Mouse (Mus musculus): Measurements from ENCODE around the gene Ptbp1. TPM values are rescaled to one million over a fixed set of nuclear protein-coding genes. Genes with fewer than 3 reads are reported as not detected.
"Not testable (repeated sequence)": the region's sequence is repeated elsewhere in the genome, so short reads cannot be mapped to it uniquely, and the experiment has no call there.

Ptbp1 gene
- total RNA-seq, 2 experiments from 2014 or later = 211 to 497 TPM

DNA sequence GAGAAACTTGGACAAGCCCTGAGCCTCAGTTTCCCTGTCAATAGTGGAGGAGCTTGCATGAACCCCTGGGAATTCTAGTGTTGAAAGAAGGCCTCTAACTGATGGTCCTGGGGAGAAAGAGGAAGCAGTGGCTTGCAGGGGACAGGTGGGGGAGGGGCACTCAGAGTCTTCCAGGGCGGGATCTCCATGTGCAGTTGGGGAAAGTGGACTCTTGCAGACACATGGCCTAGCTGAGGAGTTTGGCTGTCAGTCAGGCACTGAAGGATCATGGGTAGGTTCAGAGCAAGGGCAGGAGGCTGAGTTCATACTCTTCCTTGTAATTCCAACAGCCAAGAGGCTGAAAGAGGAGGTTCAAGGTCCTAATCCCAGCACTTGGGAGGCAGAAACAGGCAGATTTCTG, 22.9 kb downstream of the Ptbp1 start:
- peak; percentile 33 for ATAC-seq (replicated peaks; ENCODE audit: poor library complexity, severe bottlenecking)

DNA sequence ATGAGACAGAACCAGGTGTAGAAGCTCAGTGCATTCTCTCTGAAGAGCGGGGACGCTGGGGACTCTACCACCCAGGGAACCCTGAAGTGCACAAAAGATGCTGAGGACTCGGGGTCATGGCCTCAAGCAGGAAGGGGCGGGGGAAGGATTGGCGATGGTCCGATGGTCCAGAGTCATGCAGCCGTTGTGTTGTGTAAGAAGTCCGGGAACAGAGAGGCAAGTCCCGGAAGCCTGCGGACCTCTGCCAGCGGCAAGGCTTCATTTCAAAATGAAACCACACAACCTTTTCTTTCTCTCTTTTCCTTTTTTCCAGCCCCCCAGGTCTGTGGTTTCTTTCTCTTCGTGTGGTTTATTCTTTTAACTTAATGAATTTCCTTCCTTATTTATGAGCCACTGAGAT, 23.5 kb downstream of the Ptbp1 start:
- ATAC-seq (replicated peaks; ENCODE audit: poor library complexity, severe bottlenecking) = peak; percentile 66

GRCm38 (mm10) chr10:79879527-79879926, 25.3 kb downstream of the Ptbp1 start:
- 0 out of 2 replicates have a peak, but pooled peaks have one; percentile 7 for ATAC-seq (replicated peaks; ENCODE audit: poor library complexity, severe bottlenecking)

DNA sequence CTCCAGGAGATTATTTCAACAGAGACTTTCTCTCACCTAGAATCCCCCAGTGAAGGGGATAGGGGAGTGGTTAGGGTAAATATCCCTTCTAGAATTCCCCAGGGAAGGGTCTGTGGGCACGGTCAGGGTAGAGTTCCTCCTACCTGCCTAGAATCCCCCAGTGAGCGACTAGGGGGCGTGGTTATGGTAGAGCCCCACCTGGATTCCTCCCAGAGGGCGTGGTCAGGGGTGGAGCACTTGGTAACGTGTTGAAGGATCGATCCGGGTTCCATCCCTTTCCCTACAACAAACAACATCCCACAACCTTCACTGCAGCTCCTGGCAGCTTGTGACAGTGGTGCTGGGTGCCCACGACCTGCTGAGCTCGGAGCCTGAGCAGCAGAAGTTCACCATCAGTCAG, 26.5 kb downstream of the Ptbp1 start:
- peak; percentile 6; the same call in 1 of the 2 replicates for ATAC-seq (replicated peaks; ENCODE audit: poor library complexity, severe bottlenecking)

DNA sequence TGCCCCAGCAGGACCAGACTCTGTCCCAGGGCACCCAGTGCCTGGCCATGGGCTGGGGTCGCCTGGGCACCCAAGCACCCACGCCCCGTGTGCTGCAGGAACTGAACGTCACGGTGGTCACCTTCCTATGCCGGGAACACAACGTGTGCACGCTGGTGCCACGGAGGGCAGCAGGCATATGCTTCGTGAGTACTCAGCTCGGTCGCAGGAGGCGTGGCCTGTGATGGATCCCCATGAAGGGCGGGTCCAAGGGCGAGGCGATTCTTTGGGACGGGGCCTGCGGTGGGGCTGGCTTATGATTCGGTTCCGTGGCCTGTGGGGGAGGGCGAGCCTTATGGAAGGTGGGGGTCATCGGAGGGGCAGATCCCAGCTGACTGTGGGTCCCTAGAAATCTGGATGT, 27.8 kb downstream of the Ptbp1 start:
- ATAC-seq (replicated peaks; ENCODE audit: poor library complexity, severe bottlenecking) = no peak

GRCm38 (mm10) chr10:79883297-79884084, 29.3 kb downstream of the Ptbp1 start:
- peak; percentile 21 for ATAC-seq (replicated peaks; ENCODE audit: poor library complexity, severe bottlenecking)

DNA sequence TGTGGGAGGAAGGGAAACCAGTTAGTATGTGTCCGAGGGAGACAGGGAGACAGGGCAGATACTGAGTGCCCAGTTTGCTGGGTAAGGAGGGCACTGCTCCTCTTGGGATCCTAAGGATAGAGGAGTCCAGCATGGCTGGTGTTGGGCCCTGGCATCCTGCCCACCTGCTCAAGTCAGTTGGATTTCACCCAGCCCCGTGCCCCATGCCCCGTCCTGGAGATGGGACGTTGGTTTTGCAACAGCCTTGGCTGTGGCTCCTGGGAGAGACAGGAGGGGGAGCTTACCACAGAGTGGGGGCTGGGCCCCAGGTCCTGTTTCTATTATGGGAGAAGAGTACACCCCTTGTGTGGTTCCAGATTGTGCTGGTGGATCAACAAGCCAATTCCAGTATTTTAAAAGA, 30.2 kb downstream of the Ptbp1 start:
- ATAC-seq (replicated peaks; ENCODE audit: poor library complexity, severe bottlenecking) = peak; percentile 46

DNA sequence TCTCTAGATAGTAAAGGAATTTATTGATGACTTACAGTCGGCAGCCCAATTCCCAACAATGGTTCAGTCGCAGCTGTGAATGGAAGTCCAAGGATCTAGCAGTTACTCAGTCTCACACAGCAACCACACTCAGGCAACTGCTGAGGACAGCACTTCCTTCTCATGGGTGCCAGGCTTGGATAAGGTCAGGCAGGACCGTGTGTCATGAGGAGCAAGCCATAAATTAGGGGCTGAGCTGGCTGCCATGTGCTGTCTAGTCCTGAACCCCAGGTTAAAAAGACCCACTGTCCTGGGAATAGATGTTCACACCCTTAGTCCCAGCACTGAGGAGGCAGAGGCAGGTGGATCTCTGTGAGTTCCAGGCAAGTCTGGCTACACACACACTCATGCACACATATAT, 30.7 kb downstream of the Ptbp1 start:
- ATAC-seq (replicated peaks; ENCODE audit: poor library complexity, severe bottlenecking) = not testable (repeated sequence)

GRCm38 (mm10) chr10:79886054-79886453, 31.8 kb downstream of the Ptbp1 start, which contains the start of gene Elane:
Elane (plus strand) TSS chr10:79886247.
- peak; percentile 67 for ATAC-seq (replicated peaks; ENCODE audit: poor library complexity, severe bottlenecking)

GRCm38 (mm10) chr10:79886611-79887010, 32.4 kb downstream of the Ptbp1 start:
- no peak for ATAC-seq (replicated peaks; ENCODE audit: poor library complexity, severe bottlenecking)

DNA sequence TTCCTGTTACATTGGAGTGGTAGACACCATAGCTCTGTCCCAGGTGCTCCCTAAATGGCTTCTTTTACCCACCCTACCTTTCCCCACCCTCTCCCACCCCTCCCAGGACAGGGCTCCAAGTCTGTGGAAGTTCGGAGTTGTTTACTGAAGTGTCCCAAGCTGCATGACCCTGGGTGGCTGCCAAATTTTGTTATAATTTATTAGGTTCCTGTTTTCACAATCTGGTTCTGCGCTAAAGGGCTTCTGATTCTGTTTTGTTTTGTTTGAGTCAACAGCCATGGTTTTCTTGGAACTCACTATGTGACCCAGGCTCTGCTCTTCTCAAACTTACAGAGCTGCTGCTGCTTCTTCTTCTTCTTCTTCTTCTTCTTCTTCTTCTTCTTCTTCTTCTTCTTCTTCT, 35.2 kb downstream of the Ptbp1 start:
- no peak for ATAC-seq (replicated peaks; ENCODE audit: poor library complexity, severe bottlenecking)

DNA sequence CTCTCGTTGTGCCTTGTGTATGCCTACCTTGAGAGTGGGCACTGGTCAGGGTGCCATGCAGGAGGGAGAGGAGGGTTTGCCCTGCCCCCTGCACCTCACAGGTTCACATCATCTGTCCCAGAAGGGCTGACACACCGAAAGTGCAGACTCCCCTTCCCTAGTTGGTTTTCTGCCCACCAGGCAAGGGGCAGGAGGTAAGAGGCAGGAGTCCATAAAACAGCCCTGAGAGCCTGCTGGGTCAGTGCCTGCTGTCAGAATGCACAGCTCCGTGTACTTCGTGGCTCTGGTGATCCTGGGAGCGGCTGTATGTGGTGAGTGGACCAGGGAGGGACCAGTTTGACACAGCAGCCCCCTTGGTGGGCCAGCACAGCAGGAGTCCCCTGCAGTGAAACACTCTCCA, 36.4 kb downstream of the Ptbp1 start, which contains the start of gene Cfd:
Cfd (plus strand) TSS at position 184 of the 400 bp plus-strand sequence.
- ATAC-seq (replicated peaks; ENCODE audit: poor library complexity, severe bottlenecking) = no peak

DNA sequence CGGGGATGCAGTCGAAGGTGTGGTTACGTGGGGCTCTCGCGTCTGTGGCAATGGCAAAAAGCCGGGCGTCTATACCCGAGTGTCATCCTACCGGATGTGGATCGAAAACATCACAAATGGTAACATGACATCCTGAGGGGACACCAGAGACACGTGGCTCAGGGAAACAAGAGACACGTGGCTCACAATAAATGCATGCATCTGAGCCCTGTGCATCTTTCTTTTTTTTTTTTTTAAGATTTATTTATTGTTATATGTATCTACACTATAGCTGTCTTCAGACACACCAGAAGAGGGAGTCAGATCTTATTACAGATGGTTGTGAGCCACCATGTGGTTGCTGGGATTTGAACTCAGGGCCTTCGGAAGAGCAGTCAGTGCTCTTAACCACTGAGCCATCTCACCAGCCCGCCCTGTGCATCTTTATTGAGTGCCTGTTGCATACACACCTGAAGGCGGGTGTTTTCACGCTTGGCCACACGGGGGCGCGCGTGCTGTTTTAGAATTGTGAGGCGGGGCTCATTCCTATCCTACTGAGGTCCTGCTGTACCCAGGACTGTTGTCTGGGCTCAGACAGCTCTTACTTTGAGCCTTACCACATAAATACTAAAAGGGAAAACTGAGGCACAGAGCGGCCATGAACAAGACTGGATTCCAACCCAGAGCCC, 38.4 kb downstream of the Ptbp1 start:
- ATAC-seq (replicated peaks; ENCODE audit: poor library complexity, severe bottlenecking) = peak; percentile 56

- ATAC-seq (replicated peaks; ENCODE audit: poor library complexity, severe bottlenecking) = no peak
These were observed 42.1 kb downstream of the Ptbp1 start for GRCm38 (mm10) chr10:79896306-79896705.

- ATAC-seq (replicated peaks; ENCODE audit: poor library complexity, severe bottlenecking) = peak; percentile 18; the same call in 1 of the 2 replicates
These were observed 42.6 kb downstream of the Ptbp1 start for GRCm38 (mm10) chr10:79896814-79897213.

- 0 out of 2 replicates have a peak, but pooled peaks have one; percentile 6 for ATAC-seq (replicated peaks; ENCODE audit: poor library complexity, severe bottlenecking)
These were observed 43.4 kb downstream of the Ptbp1 start for GRCm38 (mm10) chr10:79897316-79898245.

GRCm38 (mm10) chr10:79900951-79901410, 46.8 kb downstream of the Ptbp1 start:
- ATAC-seq (replicated peaks; ENCODE audit: poor library complexity, severe bottlenecking) = peak; percentile 38; the same call in 1 of the 2 replicates

DNA sequence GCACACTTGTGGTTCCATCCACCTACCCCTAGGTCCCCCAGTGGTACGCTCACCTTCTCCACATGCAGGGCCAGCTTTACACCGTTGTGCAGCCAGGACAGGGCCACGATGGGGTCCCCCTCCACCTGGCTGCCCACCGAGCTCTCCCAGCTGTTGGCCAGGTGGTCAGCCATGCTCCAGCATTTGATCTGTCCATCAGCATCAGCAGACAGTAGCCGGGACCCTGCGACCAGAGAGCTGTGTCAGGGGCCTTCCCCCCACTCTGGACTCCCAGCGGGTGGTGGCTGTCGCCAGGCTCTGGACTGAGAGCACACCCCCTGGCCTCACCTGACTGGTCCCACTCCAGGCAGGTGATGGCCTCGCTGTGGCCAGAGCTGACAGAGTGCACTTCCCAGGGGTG, 52.5 kb downstream of the Ptbp1 start:
- no peak for ATAC-seq (replicated peaks; ENCODE audit: poor library complexity, severe bottlenecking)

DNA sequence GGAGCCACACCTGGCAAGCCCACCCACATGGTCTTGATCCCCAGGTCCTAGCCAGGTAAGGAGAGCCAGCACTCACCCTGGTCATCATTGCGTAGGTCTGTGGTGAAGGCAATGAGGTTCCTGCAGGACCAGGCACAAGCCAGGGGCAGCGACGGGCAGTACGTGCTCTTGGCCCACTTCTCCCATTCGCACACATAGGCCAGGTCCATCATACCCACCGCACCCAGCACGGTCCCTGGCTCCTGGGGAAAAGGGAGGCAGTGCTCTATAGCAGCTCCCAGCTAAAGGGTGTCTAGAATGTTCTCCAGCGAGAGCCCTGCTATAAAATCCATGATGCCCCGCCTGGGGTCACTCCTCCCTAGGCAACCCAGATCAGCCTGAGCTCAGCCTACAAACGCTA, 53.2 kb downstream of the Ptbp1 start:
- ATAC-seq (replicated peaks; ENCODE audit: poor library complexity, severe bottlenecking) = no peak

Data from granulocyte monocyte progenitor cell, adult 5-6 weeks (primary cell).